Mouse (Mus musculus): ENCODE measurements around the gene Tspan15.

Gene Tspan15

DNA sequence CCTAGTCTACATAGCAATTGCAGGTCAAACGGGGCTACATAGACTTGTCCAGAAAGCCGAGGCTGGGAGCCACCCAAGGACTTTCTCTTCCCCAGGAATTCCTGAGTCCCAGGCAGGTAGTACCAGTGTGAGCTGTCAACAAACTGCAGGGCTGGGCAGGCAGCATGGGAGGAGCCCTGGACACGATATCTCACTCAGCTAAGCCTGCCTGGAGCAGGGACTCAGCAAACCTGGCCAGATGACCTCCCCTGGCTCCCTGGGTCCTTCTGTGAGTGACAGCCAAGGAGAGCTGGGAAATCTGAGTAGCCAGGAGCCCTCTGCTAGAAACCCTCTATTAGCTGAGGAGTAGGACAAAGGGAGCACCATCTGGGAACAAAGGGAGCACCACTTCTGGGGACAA is 41.7 kb downstream of the Tspan15 start:
- no peak for DNase-seq

DNA sequence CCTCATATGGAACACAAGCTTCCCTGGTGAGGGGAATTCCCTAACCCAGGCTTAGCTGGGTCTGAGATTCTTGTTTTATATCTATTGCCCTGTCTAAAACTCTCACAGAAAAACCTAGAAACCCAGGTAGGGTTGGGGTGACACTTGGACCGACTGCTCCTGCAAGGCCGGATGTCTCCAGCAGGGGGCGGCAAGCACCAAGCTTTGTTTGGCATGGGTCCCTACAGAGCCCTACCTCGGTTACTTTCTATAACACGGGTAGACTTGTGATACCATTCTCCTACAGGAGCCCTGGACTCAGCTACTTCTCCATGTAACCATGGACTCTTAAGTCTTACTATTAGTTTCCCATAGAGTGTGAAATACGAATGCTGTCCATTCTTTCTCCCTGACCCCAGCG is 44.2 kb downstream of the Tspan15 start:
- peak; percentile 74 for DNase-seq

DNA sequence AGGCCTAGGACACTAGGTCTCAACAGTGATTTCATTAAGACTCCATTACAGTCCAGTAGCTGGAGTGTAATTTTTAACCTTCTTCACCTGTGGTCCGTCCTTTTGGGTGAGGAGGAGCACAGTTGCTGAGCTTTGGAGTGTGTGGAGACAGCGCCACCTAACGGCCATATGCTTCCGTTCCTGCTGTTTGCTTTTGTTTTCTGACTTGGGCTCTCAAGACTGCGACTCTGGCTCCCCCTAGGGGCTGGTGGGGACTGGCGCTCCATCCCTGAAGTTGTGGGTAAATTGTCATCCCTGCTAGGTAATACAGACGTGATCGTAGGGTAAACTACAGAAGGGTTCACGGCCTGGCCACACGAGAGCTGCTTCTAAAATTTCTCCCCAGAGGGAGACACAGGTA is 48.0 kb downstream of the Tspan15 start:
- peak; percentile 95 for DNase-seq

DNA sequence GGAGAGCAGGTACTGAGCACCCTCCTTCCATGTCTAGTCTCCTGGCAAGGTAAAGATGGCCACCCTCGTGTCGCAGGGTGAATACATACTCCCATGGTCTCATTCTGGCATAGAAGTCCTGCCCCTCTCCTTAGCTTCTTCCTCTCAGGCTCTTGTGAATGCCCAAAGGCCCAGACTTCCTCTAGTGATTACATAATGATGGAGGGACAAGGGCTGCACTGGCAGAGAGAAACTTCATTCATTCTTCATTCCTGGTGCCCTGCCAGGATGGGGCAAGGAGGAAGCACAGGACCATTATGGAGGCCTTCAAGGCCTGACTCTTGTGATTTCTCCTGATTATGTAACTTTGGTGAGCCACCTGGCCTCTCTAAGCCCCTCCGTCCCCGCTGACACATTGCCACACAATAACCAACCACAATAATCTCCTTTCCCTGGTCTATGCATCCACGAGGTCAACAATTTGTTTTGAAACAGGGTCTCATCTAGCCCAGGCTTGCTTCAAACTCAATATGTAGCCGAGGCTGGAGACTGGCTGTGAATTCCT is 48.5 kb downstream of the Tspan15 start:
- DNase-seq = peak; percentile 51

DNA sequence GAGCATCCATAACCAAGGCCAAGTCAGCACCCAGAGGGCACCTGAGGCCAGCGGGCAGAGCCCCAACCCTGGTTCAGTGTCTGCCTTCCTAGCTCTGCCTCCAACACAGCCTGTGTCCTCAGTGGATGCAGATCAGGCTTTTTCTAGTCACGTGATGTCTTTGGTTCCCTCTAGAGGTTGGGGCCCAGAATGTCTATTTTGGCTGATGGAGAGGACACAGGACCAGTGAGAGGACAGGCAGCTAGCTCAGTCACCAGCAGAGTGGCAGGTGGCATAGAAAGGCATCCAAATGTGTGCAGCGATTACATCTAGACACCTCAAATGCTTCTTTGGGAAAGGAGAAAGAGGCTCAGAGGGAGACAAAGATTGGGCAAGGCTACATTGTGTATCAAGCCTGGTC is 49.4 kb downstream of the Tspan15 start:
- DNase-seq = peak; percentile 86

DNA sequence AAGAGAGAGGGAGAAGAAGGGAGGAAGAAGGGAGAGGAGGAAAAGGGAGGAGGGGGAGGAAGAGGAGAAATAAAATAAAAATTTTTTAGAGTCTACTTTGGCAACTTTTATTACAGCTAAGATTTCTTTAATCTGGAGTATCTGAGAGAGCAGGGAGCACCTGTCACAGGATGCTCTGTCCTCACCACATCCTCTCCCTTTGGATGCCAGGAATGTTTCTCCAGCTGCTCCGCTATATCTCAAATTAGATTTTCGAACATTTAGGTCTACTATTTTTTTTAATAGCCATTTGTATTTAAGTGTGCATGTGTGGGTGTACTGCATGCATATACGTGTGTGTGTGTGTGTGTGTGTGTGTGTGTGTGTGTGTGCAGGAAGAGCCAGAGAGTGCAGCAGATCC is 51.1 kb downstream of the Tspan15 start:
- DNase-seq = no peak

DNA sequence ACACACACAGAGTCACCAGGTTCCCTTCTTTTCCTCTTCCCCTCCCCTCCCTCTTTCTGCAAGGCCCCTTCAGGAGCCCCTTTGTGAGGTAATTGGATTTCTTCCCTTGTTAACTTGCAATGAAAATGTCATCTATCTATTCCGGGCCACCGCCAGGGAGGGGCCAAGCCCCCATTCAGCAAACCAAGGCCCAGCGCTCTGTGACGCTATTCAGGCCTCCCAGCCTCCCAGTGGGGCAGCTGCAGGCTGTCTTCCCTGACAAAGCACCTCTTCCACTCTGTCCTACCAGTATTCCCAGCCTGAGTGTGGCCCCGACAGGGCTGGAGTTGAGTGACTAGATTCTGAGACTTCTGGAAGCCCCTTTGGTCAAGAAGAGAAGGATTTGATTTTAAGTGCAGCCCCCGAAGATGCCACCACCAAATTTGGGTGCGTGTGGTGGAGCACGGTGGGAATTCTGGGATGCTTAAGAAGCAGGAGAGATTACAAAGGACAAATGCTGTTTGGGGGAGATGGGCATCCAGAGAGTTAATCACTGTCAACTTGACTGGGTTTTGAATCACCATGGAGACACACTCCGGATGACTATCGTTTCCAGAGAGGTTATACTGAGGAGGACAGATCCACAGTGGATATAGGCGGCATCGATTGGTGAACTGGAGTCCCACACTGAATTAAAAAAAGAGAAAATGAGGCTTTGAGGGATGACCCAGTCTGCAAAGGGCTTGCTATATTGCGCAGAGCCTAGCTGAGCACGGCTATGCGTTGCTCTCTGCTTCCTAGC is 56.3 kb downstream of the Tspan15 start:
- DNase-seq = no peak

DNA sequence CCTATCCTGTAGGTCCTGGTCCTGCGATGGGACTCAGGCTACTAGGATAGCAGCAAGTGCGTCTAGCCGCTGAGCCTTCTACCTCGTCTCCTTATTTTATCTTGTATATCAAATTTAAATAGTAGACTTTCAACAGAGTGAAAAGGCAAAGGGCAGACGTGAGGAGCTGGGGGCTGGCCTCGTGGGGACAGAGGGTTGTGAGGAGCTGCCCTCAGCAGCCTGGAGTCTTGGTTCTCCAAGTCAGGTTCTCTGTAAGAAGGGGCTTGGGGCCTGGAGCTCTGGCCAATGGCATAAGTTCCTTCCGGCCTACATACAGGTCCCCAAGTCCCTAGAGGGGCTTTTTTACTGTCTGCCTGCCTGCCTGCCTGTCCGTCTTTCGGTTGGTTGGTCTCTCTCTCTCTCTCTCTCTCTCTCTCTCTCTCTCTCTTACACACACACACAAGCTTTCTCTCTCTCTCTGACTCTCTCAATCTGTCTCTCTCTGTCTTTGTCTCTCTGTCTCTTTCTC is 57.1 kb downstream of the Tspan15 start:
- no peak for DNase-seq

DNA sequence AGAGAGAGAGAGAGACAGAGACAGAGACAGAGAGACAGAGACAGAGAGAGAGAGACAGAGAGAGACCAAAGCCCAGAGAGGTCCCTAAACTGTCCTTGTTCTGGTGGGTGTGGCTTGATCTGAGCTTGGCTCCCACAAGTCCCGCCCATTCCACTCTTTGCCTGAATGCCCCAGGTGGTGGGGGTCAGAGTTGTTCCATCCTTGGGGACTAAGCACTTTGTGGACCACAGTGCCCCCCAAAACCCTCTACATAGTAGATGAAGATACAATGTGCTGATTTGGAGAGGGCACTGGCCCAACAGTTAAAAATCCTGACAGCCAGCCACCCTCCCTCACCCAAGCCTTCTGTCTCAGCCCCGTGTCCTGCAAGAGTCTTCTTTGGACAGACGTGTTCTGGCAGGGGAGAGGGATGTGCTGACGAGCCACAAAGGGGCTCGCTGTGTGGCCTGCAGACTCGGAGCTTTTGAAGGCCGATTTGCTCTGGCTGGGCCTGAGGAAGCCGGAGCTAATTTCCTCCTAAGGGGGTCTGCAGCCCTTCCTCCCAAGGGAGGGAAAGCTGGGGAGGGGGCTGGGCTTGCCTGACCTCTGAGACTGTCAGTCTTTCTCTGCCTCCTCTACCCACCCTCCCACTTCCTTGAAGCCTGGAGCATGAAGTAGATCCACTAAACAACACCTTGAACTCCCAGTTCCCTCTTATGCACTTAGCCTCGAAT is 58.1 kb downstream of the Tspan15 start:
- DNase-seq = no peak

DNA sequence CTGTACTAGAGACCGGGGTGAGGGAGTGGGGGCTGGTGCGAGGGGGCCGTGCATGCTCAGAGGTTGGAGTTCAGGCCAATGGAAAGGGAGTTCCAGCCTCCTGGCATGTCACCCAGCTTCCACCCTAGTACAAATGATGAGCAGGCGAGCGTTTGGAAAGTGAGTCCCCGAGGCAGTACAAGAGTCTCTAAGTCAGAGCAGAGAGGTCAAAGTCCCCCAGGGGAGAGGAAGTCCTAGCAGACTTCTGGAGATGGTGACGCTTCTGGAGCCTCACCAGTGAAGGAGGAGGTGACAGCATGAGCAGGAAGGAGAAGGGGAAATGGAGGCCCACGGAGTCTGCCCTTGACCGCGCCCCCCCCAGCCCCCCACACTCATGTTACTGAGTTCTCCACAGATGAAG is 68.6 kb downstream of the Tspan15 start:
- no peak for DNase-seq

DNA sequence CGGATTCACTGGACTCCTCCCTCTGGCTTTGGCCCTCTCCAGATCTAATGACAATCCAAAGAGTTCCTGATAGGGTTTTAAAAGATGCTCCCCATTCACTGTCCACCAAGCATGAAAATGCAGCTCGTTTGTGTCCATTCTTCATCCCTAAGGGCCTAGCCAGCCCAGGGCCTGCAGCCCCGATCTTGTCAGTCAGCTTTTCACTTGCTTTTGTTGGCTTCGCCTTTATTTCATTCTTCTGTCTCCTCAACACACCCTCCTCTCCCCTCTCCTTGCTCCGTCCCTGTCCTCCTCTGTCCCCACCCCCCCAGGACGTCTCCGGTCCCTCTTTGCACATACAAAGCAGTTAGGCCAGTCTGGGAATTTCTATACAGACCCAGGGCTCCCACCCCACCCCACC is 81.1 kb downstream of the Tspan15 start:
- DNase-seq = no peak

DNA sequence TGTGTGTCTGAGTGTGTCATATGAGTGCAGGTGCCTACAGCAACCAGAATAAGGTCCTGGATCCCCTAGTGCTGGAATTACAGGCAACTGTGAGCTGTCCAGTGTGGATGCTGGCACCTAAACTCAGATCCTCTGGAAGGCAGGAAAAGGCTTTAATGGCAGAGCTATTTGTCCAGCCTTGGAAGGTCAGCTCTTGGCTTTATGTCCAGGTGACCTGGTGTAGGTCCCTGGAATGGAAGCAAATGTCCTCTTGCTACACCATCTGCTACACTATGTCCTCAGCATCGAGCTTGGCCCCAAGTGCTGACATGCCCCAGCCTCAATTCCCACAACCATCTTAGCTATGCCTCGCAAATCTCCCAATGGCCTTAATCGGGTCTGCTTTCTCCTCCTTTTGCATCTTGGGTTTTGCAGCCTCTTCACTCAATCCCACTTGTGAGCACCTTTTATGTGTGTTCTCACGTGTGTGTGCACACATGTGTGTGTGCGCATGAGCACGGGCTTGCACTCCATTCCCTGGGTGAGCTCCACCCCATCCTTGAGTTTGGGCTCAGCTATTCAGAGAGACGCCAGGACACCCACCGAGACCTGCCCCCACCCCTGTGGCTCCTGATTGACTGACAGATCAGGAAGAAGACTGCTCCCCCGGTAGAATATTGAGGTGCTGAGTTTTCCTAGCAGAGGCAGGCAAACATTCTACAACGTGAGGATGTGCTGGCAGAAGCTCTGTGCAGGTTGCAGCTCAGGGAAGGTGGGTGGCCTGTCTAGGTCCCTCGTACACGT is 83.4 kb downstream of the Tspan15 start:
- DNase-seq = peak; percentile 46

DNA sequence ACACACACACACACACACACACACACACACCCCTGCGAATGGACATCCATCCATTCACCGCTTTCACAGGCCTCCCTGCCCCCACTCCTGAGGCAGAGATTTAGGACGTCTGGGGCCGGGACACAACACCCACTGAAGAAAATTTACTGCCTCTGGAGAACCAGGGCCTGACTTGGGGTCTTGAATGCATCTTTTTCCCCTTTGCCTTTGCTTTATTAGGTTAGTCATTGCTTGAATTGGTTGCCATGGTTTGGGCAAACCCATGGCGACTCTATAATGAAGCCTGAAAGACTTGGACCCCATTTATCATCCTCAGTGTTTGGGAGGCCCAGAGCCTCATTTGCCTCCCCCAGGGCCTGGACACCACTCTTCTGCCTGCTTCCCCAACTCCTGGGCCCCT is 85.1 kb downstream of the Tspan15 start:
- DNase-seq = no peak

DNA sequence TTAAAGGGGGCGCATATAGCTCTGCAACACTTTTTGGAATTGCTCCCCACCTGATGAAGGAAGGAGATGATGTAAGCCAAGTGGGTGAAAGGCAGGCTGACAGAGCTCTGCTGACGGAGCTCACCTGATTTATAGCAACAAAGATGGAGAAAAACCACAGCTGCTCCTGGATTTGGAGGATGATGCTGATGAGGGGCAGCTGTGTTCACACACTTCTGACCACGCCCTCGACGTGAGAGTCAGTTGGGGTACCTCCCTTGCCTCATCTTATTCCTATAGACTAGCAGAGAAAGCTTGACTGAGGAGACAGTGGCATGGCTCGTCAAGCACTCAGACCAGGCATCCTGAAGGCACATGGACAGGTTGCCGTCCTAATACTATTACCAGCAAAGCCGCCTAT is 87.2 kb downstream of the Tspan15 start, which contains the start of gene Fam241b:
TSS of gene Fam241b (minus strand) at position 101 of the 400 bp plus-strand sequence.
- no peak for DNase-seq

DNA sequence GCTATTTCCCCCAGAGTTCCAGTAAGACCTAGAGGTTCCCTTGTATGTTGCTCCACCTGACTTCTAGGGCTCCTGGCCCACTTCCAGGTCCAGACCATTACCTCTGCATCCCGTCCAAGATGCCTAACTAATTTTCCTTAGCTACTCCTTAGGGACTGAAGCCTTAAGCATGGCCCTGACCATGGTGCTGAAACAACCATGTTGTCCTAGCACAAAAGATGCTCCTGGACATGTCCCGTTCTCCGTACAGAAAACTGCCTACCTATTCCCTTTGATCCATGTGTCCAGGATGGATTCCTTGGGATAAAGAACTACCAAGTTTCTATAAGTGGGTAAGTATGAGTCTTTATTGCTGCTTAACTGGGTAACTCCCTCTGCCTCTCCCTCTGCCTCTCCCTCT is 93.0 kb downstream of the Tspan15 start:
- no peak for DNase-seq

DNA sequence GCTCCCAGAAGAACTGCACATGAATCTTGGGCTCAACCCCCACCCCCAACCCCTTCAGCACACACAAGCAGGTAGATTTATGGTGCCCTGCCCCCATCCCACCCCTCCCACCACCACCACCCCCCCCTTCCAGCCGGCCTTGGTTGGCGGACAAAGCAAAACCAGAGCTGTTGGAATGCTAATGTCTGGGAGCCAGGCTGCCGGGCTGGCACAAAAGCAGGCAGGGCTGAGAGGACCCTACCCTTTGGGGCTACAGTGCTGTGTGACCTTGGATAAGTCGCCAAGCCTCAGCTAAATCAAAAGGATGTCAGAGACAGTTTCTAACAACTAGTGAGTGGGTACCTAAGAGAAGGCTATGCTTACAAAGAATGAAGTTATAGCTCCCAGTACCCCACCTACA is 93.9 kb downstream of the Tspan15 start:
- no peak for DNase-seq

DNA sequence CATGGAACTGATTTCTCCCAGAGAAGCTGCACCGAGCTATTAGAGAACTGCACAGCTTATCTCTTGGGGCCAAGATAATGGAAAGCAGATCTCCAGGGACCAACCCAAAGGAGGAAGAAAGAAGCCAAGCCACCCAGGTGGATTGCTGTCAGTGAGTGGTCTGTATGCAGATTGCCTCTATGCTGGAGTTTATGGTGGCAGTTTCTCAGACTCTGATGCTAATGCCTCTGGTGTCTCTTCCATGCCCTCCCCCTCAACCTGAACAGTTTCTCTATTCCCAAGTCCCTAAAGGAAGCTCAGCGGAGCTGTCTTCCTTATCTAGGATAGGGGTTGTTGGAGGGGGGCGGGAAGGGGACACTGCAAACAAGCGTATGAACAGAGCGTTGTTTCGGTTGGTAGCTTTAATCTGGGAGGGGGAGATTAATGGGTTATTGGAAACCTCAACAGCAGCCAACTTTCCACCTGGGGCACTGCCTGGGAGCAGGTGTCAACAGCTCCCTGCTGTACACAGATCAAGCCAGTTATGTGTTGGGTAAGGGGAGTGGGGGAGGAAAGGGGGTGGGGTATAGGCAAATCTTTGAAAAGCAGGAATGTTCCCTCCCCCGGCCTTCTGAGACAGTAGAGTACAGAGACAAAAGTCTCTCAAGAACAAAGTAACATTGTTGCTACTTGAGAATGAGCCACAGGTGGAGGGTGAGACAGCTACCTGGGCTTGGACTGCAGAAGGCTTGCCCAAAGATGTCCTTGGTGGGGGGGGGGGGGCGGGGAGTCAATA is 95.2 kb downstream of the Tspan15 start:
- DNase-seq = no peak
